14 mouse cellular contexts compared by ENCODE assay signal in genomic region chr6:136449930-136450329, GRCm38 (mm10). TPM values are rescaled to one million over a fixed set of nuclear protein-coding genes. Genes with fewer than 3 reads are reported as not detected.
A peak's percentile ranks its signal among the peaks of the same experiment; 100 is the strongest.
DNase-seq lines count a peak whose midpoint lies in the region; ATAC-seq and TF ChIP-seq lines count a peak whose summit lies in the region.
"Had no signal": no experiment of that assay in that cellular context is flagged by ENCODE, and none has a peak within 500 bp of the region (broad histone marks: within the 10 kb centered on the region; RNA-seq: fewer than 3 reads in every experiment).

No protein-coding gene starts in this region.

- no peaks in the 10 kb centered on the region for H3K79me2 ChIP-seq in liver, adult 2 months (ENCODE audit: control insufficient read depth, insufficient read depth, low read length)

- no peak overlapping the region for H3K4me2 ChIP-seq in stomach, embryonic 16.5 days (ENCODE audit: low read depth, low read length)
- H3K4me2 ChIP-seq in forebrain, embryonic 11.5 days (ENCODE audit: low read depth, low read length, severe bottlenecking): no peak overlapping the region
- H3K4me2 ChIP-seq: forebrain, embryonic 15.5 days had no signal

- TF ChIP-seq POLR2A in liver, adult 2 months (IDR thresholded peaks at IDR 0.05; ENCODE audit: extremely low read depth, insufficient read depth, low read length): no peak

- no peak overlapping the region for H3K9ac ChIP-seq in liver, adult 2 months (ENCODE audit: low read depth, low read length)
- H3K9ac ChIP-seq in stomach, embryonic 16.5 days (ENCODE audit: low read length): no peak overlapping the region
- no peak overlapping the region for H3K9ac ChIP-seq in forebrain, embryonic 11.5 days (ENCODE audit: low read length)
- H3K9ac ChIP-seq: forebrain, embryonic 15.5 days had no signal

- no peak for TF ChIP-seq CTCF in liver, adult 2 months (IDR thresholded peaks at IDR 0.05; ENCODE audit: low read depth, low read length)

- no peaks in the 10 kb centered on the region for H3K27me3 ChIP-seq in liver, adult 2 months (ENCODE audit: control insufficient read depth, insufficient read depth, low read length)
- H3K27me3 ChIP-seq in stomach, embryonic 16.5 days (ENCODE audit: control insufficient read depth, insufficient read depth, low read length): no peaks in the 10 kb centered on the region
- no peaks in the 10 kb centered on the region for H3K27me3 ChIP-seq in forebrain, embryonic 11.5 days (ENCODE audit: control insufficient read depth, insufficient read depth, low read length)
- H3K27me3 ChIP-seq: forebrain, embryonic 15.5 days had no signal

- 0 out of 2 replicates have a peak, but pooled peaks cover 2% of the 10 kb centered on the region for H3K4me1 ChIP-seq in liver, adult 2 months (ENCODE audit: control insufficient read depth, insufficient read depth, low read length)
- no peaks in the 10 kb centered on the region for H3K4me1 ChIP-seq in stomach, embryonic 16.5 days (ENCODE audit: control insufficient read depth, insufficient read depth, low read length)
- no peaks in the 10 kb centered on the region for H3K4me1 ChIP-seq in forebrain, embryonic 11.5 days (replicated peaks; ENCODE audit: control insufficient read depth, insufficient read depth, low read length)
- H3K4me1 ChIP-seq: forebrain, embryonic 15.5 days; midbrain, embryonic 10.5 days had no signal

- peaks cover 6% of the 10 kb centered on the region; the same call in 1 of the 2 replicates for H3K9me3 ChIP-seq in stomach, embryonic 16.5 days (replicated peaks; ENCODE audit: control insufficient read depth, low read length)
- H3K9me3 ChIP-seq in forebrain, embryonic 11.5 days (ENCODE audit: control insufficient read depth, low read length): no peaks in the 10 kb centered on the region; the same call in 1 of the 2 replicates

- no peaks in the 10 kb centered on the region for H3K36me3 ChIP-seq in liver, adult 2 months (ENCODE audit: control insufficient read depth, insufficient read depth, low read length)
- no peaks in the 10 kb centered on the region for H3K36me3 ChIP-seq in stomach, embryonic 16.5 days (ENCODE audit: control insufficient read depth, insufficient read depth, low read length)
- no peaks in the 10 kb centered on the region for H3K36me3 ChIP-seq in forebrain, embryonic 11.5 days (ENCODE audit: control insufficient read depth, insufficient read depth, low read length)
- H3K36me3 ChIP-seq: forebrain, embryonic 15.5 days; midbrain, embryonic 10.5 days had no signal

- 68% methylated on average over 1 of the region's 1 CpGs for WGBS in liver, adult 2 months
- WGBS in stomach, embryonic 16.5 days: 92% methylated on average over 1 of the region's 1 CpGs
- WGBS in forebrain, embryonic 11.5 days: 94% methylated on average over 1 of the region's 1 CpGs

- peak; percentile 23 to 60; a peak in 3 of 4 replicates for ATAC-seq in hematopoietic stem cell, adult 5-6 weeks (replicated peaks in 1 of 2; ENCODE audit: insufficient read depth in 1 of 2, low FRiP score in 2 of 2, low TSS enrichment in 1 of 2, low read depth in 1 of 2, poor library complexity in 2 of 2, severe bottlenecking in 2 of 2)
- no peak for ATAC-seq in stomach, embryonic 16.5 days (ENCODE audit: insufficient read depth, low FRiP score)
- ATAC-seq in forebrain, embryonic 11.5 days (replicated peaks; ENCODE audit: low FRiP score): no peak
- ATAC-seq: forebrain, embryonic 15.5 days had no signal

- no peak for DNase-seq in liver, adult 2 months (ENCODE audit: extremely low read depth, low read depth, low spot score)
- no peak for DNase-seq in liver
- DNase-seq in thymus, postnatal 25 days: peak; percentile 39
- DNase-seq in thymus, postnatal 4 days: no peak
- DNase-seq in cerebellum, adult 9-11 months: no peak
- no peak for DNase-seq in forebrain, embryonic 11.5 days (ENCODE audit: low spot score)

- H3K27ac ChIP-seq in liver, adult 2 months (replicated peaks; ENCODE audit: insufficient read depth, low read depth, low read length): peak overlapping the region; percentile 75
- peak overlapping the region; percentile 46; the same call in 1 of the 2 replicates for H3K27ac ChIP-seq in stomach, embryonic 16.5 days (ENCODE audit: low read length)
- no peak overlapping the region for H3K27ac ChIP-seq in forebrain, embryonic 11.5 days (ENCODE audit: low read depth, low read length)
- H3K27ac ChIP-seq: forebrain, embryonic 15.5 days; midbrain, embryonic 10.5 days had no signal

- no peak overlapping the region for H3K4me3 ChIP-seq in liver, adult 2 months (ENCODE audit: insufficient read depth, low read depth, low read length)
- no peak overlapping the region for H3K4me3 ChIP-seq in stomach, embryonic 16.5 days (replicated peaks; ENCODE audit: low read length)
- H3K4me3 ChIP-seq in forebrain, embryonic 11.5 days (ENCODE audit: low read depth, low read length): no peak overlapping the region
- H3K4me3 ChIP-seq: forebrain, embryonic 15.5 days; midbrain, embryonic 10.5 days had no signal

RNA-seq across cellular contexts. Expression of gene E330021D16Rik, which starts 34.6 kb away (rescaled TPM):
- total RNA-seq in liver, adult 2 months (2014; rRNA removed): not detected in 2 replicates
- polyA plus RNA-seq in liver, adult 2 months (2012; rRNA removed): 0.07 TPM in 1 of 2 replicates, not detected in the other
- total RNA-seq in hematopoietic stem cell, adult 5-6 weeks (2017): not detected in 2 replicates
- not detected in 2 replicates for polyA plus RNA-seq in stomach, embryonic 16.5 days (2015; fragmentation: Nextera tagmentation; extraction: Ambion mirVana)
- not detected in 2 replicates for polyA plus RNA-seq in forebrain, embryonic 11.5 days (2014; fragmentation: Nextera tagmentation; extraction: Ambion mirVana)
- polyA plus RNA-seq: brain, embryonic 14.5 days; forebrain, embryonic 15.5 days; gonadal fat pad, adult 2 months; intestine, embryonic 14.5 days; midbrain, embryonic 10.5 days; neural tube, embryonic 11.5 days had no signal

RNA-seq across cellular contexts. Expression of gene Atf7ip, which starts 56.0 kb away (rescaled TPM):
- total RNA-seq in liver, adult 2 months (2014; rRNA removed): 14.8 and 14.9 TPM in 2 replicates
- polyA plus RNA-seq in liver, adult 2 months (2012; rRNA removed): 5.1 and 5.2 TPM in 2 replicates
- total RNA-seq in hematopoietic stem cell, adult 5-6 weeks (2017): 59.3 and 112 TPM in 2 replicates
- polyA plus RNA-seq in stomach, embryonic 16.5 days (2015; fragmentation: Nextera tagmentation; extraction: Ambion mirVana): 30.0 and 34.0 TPM in 2 replicates
- polyA plus RNA-seq in forebrain, embryonic 11.5 days (2014; fragmentation: Nextera tagmentation; extraction: Ambion mirVana): 57.8 and 66.6 TPM in 2 replicates

Comparison
In these comparisons a context has a peak if more than half of its experiments do, and no peak if none do; other contexts are left out.
1. ATAC-seq: peak in hematopoietic stem cell, adult 5-6 weeks (2 of 2); none in stomach, embryonic 16.5 days (single experiment) and forebrain, embryonic 11.5 days (single experiment).